Mouse (Mus musculus) frontal cortex, adult (tissue): ENCODE measurements around the gene Apobec2.
A peak's percentile ranks its signal among the peaks of the same experiment; 100 is the strongest.

Experiments
- ATAC-seq: cut with Nextera tagmentation; 2 replicates; pipeline ENCODE4 v1.9.2; 2017; ENCODE audit warnings: mild to moderate bottlenecking, moderate library complexity, mixed read lengths; ENCODE audit not compliant: low TSS enrichment

Apobec2 gene

DNA sequence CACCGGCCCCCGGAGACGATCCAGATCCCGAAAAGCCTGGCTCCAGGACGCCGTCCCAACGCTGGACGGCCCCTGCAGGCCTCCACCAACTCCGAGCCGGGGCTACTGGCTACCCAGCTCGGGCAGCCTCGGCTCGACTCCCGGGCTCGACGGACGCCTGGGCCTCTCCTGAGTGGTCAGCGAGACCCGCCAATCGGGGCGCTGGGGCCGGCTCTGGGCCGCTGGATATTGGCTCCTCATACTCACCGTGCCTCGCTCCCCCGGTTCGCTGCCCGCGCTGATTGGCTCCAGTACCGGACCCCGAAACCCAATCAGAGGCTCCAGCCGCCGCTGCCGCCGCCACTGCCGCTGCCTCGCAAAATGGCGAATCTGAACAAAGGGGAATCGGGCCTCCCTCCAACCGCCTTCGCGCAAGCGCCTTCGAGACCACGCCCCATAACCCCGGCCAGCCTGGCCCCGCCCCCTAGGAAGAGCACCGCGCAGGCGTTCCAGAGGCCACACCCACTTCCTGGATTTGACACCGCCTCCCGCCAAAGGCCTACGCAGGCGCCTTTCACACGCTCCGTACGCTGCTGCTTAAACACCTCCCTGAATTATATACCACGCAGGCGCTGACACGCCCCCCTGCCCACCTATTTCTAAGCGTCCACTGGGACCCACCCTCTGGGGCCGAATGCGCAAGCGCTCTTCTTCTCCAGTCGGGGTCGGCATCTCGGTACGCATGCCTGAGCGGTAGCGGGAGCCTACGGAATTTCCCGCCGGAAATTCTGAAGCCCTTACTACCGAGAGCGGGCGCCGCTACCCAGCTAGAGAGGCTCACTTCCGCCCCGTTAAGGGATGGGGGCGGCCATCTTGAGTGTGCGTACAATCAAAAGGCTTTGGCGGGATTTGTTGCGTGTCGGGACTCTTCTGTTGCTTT lies 23.1 kb downstream of the Apobec2 start, which contains the start of the genes Nfya and Oard1:
TSS of gene Nfya (minus strand) at position 527 of the 919 bp plus-strand sequence.
TSS of gene Oard1 (plus strand) at position 635 of the 919 bp plus-strand sequence.
- peak; percentile 84 for ATAC-seq

DNA sequence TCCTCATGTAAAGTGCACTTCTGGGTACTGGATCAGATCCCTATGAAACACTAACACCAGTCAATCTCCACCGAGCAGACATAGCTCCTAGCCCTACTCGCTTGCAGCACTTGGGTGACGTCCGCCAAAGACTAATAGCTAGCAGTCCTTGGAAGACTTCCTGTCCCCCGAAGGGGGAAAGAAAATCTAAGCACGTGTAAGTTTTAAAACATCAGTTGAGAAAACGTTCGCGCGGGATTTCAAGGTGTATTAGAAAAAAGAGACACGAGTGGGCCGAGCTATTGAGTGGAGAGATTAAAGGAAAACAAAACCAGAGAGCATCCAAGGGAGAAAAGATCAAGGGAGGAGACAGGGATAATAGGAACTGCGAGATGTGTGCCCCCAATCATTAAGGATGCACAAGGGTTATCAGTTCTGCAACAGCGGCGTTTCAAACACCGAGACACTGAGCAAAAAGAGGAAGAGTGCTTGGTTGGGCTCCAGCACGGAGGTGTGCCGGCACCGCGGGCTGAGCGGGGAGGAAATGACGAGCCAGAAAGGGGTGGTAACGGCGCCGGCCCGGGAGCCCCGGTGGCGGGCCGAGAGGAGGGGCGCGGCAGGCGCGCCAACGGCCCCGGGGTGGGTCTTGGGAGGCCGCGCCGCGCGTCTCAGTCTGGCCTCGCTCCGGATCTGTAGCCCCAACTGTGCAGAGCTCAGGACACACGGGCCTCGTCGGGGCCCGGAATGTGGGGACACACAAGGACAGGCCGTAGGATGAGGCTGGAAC lies 24.0 kb downstream of the Apobec2 start:
- ATAC-seq: peak; percentile 35

DNA sequence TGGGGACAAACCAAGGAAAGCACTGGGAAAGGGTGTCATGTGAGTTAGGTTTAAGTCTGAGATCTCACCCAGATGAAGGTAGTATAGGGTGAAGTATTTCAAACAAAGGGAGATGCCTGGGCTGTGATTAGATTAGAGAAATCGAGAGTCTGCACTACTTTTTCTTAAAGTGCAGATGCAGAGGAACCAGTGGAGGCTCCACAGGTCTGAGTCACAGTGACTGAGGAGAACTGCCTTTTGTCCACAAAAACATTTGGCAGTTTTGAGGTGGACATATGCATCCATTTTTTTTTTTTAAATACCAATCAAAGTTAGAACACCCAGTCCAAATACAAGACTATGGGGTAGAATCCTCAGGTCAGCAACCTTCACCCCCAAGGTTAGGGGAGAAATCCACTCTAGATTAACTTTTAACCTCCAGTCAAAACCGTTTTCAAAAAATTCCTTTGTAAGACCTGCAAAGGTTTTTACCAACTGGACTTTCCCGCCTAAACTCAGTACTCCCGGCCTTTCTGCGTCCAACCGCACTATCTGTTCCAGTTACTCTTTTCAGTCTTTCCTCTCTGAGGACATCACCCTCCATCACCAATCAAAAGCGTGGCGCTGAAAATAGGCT lies 24.7 kb downstream of the Apobec2 start:
- ATAC-seq: no peak

DNA sequence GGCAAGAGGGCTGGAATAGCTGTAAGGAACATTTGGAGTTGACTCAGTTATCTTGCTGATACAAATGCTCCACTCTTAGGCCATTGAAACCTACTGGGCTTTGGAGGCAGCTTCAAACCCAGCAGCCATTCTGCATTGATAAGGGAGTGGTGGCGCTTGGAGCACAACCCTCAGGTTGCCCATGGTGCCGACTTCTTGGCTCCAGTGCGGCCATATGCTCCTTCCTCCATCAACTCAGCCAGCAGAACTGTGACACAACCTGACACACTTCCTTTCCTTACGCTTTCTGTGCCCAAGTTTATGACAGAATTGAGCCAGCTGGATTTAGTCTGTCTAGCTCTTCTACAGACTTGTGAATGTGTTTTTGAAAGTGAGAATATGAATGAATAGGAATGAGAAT lies 25.6 kb downstream of the Apobec2 start:
- ATAC-seq: no peak

DNA sequence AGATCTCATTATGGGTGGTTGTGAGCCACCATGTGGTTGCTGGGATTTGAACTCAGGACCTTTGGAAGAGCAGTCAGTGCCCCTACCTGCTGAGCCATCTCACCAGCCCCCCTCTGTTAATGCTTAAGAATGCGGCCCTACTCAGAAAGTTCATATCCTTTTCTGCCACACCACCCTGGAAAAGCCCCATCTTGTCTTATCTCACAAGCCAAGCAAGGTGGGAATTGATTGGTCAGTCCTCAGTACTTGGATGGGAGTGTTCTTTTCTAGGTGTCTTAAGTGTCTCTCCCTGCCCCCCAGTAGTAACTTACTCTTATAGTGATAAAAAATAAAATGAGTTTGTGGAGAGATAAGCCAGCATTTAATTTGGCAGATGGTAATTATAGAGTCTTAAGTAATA lies 28.0 kb downstream of the Apobec2 start:
- no peak for ATAC-seq

DNA sequence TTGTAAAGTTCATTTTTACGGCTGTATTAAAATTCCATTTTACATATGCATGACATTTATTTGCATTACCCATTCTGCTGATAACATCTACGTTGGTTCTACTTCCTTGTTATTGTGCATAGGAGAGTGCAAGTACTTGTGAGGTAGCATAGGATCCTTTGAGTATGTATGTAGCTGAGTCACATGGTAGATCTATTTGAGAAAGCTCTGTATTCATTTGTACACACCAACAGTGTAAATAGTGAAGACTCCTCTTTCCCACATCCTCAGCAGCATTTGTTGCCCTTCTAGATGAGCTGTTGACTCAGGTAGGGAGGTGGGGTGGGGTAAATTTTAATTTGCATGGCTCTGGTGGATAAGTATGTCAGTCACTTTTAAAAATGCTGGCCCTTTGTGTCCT lies 28.9 kb downstream of the Apobec2 start:
- no peak for ATAC-seq

DNA sequence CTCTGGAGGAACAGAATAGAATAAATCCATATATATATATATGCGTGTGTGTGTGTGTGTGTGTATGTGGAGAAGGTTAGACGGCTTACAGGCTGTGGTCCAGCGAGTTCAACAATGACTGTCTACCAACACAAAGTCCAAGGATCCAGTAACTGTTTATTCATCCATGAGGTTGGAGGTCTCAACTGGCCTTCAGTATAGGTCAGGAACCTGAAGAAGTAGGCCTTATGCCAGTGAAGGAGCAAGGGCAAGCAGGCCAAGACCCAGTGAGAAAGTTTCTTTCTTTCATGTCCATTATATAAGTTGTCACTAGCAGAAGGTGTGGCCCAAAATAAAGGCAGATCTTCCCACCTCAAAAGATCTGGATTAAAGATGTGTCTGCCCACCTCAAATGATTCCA lies 30.0 kb downstream of the Apobec2 start:
- no peak for ATAC-seq

DNA sequence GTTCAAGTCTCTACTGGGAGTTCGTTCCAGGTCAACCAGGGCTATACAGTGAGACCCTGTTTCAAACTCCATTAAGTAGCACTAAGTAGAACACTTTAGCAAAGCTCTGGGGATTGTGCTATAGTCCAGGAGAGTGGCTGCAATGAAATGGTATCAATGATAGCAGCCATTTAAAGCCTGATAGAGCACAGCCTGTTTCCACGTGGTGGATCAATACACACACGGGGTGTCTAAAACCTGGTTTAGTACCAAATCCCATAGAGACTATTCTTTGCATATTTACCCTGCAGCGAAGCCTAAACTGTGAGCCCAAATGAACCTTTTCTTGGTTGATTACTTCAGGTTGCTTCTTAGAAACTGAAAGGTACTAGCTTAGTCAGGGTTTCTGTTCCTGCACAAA lies 31.0 kb downstream of the Apobec2 start:
- no peak for ATAC-seq

DNA sequence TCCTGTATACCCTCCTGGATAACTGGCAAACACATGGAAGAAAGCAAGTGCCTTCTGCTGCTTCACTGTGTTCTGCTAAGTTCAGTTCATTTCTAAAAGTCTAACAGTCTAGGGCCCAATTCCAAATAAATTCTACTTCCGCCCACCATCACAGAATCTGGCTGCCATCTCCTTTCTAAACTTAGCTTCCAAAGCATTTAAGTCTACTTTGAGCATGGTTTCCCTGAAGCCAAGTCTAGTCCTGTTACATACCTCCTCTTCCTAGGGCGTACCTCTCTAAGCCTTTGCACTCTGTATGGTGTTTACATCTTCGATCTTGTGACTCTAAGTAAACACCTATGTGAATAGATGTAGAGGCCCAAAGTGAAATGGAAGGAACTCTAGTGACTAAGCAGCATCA lies 40.1 kb downstream of the Apobec2 start:
- ATAC-seq: peak; percentile 95

DNA sequence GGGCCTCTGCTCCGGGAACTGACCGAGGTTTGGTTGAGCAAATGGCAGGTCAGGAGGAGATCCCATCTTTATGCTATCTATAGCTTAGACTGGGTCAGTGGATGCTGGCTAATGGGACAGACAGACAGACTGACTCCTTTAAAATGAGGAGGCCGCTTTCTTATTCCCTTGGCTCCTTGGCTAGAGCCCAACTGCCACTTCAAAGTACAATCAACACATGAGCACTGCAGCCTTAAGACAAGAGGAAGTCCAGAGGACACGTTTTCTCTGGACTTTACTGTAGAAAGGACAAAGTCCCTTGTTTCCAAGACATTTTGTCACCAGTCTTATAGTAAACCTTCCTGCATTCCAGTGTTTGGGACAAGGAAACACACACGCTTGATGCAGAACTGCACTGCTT lies 41.3 kb downstream of the Apobec2 start:
- no peak for ATAC-seq

DNA sequence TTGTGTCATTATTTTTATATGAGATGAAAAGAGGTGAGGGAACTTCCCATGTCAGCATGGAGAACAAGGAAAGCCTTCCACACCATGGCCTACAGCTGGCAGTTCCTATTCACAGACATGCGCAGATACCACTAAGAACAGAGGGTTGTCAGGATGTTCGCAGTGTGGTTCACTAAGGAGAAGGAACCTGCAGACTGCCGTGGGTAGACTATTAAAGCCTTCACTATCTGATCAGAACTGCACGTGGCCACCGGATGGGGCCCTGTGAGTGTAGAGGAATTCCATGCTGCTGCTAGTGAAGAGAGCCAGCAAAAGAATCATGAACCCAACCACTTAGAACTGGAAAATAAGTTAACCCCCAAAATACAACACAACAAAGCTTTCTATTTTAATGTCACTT lies 43.3 kb downstream of the Apobec2 start:
- ATAC-seq: no peak

DNA sequence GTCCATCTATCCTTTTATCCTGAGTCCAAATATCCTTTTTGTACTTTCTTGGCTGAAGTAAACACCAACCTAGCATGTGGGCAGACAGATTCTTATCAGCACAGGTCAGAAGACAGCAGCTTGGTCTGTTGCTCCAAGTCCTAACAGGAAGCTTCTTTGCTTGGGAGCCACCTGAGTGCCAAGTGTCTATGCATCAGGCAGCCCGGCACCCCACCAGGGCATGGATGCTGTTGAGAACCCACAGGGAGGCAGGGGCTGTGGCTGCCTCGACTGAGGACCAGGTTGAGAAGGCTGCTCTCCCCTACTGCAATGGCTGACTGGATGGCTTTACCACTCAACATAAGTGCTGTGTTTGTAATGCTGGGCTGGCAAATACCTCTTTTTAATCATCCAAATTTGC lies 44.1 kb downstream of the Apobec2 start:
- ATAC-seq: no peak

DNA sequence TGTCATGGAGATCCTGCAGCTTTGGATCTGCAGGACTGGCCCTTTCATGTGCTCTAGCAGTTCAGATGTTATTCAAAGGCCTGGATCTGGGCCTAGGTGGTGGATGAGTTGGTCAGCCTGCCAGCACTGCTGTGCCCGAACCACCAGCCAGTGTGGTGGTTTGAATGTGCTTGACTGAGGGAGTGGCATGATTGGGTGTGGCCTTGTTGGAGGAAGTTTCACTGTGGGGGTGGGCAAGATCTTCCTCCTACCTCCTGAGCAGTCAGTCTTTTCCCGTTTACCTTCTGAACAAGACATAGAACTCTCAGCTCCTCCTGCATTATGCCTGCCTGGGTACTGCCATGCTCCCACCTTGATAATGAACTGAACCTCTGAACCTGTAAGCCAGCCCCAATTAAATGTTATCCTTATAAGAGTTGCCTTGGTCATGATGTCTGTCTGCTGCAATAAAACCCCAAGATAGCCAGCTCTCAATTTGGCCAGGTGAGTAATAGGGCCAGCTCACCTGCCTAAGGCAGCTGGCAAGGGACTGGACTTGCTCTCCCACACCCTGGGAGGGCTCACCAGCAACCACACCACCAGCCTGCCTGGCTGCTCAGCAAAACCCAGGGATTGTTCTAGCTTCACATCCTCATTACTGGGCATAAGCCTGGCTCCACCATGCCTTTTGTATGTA lies 46.8 kb downstream of the Apobec2 start:
- ATAC-seq: no peak

DNA sequence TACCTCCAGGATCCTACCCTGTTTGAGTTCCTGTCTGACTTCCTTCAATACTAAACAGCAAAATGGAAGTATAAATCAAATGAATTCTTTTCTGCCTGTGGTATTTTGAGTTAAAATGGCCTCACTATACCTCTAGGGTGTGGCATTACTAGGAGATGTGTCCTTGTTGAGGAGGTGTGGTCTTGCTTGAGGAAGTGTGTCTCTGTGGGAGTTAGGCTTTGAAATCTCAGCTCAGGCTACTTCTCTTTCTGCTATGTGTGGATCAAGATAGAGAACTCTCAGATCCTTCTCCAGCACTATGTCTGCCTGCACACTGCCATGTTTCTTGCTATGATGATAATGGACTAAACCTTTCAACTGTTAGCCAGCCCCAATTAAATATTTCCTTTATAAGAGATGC lies 53.7 kb downstream of the Apobec2 start:
- no peak for ATAC-seq

DNA sequence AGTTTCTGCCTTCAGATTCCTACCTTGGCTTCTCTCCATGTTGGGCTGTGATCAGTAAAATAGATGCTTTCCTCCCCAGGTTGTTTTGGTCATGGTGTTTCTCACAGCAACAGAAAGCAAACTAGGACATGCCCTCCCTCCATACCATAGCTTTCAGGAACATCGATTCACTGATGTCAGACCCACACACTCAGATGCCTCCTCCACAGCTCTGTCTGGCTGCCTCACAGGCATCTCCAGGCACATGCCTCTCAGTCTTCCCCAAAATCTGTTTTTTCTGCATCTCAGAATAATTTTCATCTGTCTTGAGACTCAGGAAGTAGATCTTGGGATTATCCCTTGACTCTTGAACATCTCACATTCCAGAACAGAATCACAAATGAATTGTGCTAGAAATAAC lies 56.6 kb downstream of the Apobec2 start:
- peak; percentile 94 for ATAC-seq

DNA sequence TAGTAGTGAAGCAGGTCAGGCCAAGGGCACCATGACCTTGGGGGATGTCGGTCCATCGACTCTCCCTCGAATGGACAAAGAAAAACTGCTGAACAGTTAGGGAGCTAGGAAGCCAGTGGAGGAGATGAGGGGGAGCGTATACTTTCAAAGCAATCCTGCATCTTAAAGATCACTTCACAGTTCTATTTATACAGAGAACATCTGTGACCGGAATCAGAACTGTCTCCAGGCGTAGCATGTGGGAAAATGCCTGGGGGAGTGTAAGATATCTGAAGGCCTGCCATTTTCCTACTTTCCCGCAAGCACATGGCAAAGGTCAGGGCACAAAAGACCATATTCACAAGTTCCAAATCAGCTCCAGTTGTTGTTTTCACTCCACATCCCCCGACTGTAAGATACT lies 59.7 kb downstream of the Apobec2 start:
- peak; percentile 88 for ATAC-seq

DNA sequence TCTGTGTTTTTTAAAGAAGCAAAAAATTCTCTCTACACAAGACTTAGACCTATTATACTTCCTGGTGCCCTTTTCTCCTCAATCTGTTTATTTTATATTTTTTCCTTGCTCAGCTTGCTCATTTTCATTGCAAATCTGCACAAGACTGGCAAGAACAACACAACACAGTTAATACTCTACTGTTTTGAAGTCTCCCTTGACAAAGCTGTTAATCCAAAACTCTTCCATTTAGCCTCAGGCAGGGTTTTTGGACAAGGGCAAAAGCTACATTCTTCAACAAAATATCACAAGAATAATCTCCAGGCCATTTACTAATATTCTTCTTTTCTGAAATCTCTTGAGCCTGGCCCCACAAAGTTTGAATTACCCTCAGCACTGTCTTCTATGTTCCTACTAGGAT lies 61.1 kb downstream of the Apobec2 start:
- no peak for ATAC-seq
